Mouse (Mus musculus) liver, adult (tissue): Measurements from ENCODE around the gene Mrpl2.

ENCODE experiments used
- GATA4 ChIP-seq: IDR thresholded peaks from 2 replicates; pipeline ENCODE4 v1.6.1; 2014; ENCODE audit warnings: mild to moderate bottlenecking, low read length; ENCODE audit not compliant: insufficient replicate concordance

The Mrpl2 gene

DNA sequence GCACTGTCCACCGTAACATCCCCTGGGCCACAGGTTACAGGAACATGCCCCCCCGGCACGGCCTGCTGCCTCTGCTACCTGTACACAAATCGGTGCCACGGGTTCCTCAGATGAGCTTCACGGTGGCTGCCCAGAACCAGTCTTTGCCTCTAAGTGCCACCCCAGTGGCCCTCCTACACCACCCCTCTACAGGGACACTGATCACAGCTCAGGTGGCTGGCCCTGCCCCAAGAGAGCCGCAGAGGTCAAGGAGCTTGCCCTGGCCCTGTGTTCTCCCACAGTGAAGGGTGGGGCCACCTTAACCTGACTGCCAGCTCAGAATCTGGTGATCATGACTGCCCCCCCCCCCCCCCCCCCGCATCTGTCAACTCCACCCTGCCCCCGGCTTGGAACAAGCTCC, 32.4 kb downstream of the Mrpl2 start, which contains the start of gene Mea1:
Gene Mea1, plus strand, starts transcription at position 378 of the 400 bp plus-strand sequence.
- no peak for TF ChIP-seq GATA4

DNA sequence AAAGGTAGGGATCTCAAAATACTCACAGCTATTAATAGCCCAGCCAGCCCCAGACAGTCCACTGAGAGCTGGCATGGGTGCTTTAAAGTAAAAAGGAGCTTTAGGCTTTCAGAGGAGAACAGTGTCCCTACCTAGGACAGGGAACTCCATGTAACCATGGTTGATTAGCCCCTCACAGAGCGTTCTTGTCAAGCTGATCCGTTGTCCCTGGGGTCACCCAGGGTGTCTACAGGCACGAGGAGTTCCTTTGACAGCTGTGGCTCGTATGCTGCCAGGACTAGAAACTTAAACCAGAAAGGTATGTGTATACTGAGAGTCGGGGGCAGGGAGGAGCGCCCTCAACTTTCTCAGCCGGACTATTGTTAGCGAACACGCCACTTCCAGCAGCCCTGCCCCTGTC, 32.9 kb downstream of the Mrpl2 start:
- TF ChIP-seq GATA4, result no peak

DNA sequence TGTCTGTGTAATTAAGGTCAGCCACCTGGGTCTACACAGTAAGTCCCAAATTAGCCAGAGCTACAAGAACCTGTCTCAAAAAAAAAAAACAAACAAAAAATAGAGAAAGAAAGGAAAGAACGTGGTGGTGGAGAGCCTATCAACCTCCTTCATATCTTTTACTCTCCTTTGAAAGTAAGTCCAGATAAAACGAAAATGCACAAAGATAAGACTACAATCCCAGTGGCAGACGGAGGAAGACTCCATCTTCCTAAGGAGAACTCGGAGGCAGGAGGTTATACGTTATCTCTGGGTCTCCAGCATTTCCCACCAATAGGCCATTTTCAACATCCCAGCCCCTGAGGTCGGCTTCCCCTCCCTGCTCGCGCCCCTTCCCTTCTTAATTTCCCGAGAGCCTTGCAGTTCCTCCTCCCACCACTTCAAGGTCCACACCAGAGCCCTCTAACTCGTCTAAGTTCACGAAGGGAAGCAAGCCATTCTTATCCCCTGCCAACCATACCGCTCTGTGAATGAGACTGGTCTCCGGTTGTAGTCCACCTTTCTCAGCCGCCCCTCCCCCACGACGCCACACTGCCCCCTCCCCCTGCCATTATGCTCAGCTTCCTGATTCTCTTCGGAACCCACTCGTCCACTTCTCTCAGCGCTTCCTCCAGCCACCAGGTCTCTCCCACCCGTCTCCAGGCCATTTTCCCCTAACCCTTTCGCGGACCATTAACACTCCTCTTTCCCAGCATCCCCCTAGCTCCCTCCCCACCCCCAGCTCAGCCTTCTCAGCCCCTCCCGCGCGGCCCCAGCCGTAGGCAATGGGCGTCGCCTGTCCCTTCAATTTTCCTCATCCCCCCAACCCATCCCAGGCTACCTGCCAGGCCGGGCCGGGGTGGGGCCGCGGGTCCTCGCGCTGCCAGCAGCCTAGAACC, 34.1 kb downstream of the Mrpl2 start:
- TF ChIP-seq GATA4, result no peak

DNA sequence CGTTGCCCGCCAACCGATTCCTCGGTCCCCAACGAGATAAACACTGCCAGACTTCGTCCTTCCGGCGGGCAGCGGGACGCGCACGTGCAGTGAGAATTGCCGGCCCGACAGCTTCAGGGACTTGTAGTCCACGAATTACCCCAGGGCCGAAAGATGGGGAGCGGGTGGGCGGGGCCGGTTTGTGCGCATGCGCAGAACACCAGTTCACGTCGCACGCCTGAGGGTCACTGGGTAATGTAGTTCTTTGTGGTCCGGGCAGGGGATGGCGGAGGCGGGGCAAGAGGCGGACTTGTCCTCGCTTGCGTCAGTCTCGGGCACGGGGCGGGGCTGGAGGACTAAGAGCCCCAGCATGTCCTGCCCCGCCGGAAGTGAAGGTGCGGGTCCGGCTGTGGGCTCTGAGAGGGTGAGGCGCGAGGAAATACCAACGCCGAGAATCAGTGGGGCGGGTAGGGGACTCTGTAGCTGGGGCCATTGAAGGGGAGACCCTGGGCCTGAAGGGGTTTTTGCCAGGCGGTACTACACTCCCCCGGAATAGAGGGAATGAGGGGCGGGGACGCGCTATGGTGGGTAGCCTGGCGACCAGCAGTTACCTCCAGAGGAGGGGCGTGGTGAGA, 34.8 kb downstream of the Mrpl2 start, which contains the start of gene Klhdc3:
Gene Klhdc3, minus strand, starts transcription at position 155 of the 614 bp plus-strand sequence.
- TF ChIP-seq GATA4, result peak; percentile 35; the same call in 1 of the 2 replicates

DNA sequence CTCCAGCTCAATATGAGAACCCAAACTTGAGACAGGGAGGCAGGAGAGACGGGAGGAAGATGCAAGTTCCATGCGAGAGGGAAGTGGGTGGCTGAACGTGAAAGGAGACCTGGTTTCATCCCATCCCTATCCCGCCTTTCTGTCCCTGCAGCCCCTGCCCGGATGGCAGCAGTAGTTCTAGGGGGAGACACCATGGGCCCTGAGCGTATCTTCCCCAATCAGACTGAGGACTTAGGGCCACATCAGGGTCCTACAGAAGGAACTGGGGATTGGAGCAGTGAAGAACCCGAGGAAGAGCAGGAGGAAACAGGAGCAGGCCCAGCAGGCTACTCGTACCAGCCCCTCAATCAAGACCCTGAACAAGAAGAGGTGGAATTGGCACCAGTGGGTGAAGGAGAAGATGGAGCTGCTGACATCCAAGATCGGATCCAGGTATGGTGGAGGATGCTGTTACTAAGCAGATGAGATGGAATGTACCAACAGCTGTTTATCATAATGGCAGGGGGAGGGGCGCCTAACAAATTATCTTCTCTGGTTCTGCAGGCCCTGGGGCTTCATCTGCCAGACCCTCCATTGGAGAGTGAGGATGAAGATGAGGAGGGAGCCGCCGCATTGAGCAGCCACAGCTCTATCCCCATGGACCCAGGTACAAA, 35.6 kb downstream of the Mrpl2 start:
- TF ChIP-seq GATA4, result no peak

DNA sequence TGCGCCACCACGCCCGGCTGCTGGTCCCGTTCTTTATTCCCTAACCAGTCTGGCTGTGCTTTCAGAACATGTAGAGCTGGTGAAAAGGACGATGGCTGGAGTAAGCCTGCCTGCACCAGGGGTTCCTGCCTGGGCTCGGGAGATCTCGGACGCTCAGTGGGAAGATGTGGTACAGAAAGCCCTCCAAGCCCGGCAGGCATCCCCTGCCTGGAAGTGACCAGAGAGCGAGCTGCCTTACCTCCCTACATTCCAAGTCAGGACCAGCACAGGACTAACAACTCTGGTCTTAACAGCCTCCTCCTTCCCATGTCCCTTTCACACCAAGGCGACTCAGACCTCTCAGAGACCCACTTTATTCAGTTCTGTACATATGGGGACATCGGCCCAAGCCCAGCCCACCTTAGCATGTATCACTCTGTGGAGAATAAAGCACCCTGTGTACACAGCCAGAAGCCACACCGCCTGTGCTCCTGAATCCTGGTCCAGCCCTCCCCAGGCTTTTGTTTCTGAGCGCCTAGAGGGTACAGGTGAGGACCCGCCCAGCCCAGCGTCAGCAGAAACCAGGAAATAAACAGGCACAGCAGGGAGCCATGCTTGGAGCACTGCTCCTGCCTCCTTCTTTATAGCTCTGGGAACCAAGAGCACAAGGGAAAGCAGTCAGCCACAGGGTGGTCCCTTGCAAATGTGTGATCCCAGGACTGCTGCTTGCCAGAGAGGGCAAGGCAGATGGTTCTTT, 36.8 kb downstream of the Mrpl2 start:
- no peak for TF ChIP-seq GATA4

DNA sequence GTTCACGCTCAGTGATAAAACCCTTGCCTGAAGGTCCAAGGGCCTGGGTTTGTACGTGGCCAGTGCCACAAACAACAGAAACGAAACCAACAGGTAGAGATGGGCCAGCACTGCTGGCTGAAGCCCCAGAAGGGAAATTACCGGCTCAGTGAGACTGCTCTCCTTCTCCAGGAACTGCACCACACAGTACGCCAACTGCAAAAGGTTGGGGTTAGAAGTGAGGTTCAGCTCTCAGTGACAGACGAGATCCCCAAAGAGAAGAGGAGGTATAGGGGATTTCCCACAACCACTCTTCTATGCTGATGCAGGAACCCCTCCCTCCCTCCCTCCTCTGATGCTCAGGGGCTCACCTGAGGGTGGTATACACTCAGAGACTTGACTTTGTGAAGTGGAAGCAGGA, 39.9 kb downstream of the Mrpl2 start:
- TF ChIP-seq GATA4, result no peak

DNA sequence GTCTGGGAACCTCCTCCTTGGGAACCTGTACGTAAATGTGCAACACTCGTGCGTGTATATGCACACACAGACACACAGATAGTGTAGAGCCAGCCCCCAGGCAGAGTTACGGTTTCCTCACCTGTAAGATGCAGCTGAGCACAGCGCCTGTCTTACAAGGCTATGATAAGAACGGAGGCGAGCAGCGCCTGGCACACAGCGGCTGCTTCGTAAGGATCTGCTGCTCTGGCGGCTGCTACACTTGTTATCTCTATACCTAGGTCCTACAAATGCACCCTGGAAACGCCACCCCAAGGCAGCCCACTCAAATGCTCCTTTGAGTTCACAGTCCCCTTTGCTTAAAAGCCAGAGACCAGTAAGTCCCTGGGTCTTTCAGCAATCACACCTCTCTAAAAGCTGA, 44.6 kb downstream of the Mrpl2 start:
- no peak for TF ChIP-seq GATA4

DNA sequence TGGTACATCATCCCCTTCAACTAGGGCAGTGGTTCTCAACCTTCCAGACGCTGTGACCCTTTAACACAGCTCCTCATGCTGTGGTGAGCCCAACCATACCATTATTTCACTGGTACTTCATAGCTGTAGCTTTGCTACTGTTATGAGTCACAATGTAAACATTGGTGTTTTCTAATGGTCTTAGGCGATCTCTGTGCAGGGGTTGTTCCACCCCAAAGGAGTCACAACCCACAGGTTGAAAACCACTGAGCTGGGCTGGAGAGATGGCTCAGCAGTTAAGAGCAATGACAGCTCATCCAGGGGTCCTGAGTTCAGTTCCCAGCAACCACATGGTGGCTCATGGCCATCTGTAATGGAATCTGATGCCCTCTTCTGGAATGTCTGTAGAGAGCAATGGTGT, 45.4 kb downstream of the Mrpl2 start:
- TF ChIP-seq GATA4, result no peak

DNA sequence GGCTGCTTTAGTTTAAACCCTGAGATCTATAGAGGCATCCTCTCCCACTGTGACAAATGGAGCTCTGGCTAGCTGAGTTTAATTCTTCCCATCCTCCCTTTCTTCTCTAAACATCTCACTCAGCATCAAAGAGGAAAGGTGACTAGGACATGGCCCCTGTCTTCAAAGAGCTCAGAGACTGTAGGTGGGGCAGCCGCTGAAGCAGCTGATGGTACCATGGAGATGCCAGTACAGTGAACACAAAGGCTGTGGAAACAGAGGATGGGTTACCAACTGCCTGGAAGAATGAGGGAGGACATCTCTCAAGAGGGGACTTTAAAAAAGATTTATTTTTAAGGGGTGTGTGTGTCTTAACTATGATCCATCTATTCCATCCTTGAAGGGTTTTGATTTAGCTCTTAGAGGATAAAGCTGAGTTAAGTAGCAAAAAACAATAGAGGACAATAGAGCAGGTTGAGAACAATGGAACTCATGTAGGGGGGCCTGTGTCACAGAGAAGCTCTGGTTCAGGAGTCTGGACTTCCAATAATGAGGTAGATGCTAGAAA, 48.6 kb downstream of the Mrpl2 start:
- TF ChIP-seq GATA4, result no peak

DNA sequence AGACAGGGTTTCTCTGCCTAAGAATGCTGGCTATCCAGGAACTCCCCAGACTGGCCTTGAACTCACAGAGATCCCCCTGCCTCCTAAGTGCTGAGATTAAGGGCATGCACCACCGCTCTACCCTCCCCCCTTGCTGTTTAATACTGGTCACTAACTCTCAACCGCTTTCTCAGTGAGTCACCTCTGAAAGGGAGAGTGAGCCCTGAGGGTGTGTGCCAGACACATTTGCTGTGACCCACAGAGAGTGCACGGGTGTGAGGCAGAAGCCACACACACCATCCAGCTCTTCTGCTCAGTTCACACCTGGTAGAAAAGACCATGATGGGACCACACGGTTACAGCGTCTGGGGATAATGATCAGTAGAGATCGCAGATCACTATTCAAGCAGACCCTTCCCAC, 52.5 kb downstream of the Mrpl2 start:
- TF ChIP-seq GATA4, result no peak

DNA sequence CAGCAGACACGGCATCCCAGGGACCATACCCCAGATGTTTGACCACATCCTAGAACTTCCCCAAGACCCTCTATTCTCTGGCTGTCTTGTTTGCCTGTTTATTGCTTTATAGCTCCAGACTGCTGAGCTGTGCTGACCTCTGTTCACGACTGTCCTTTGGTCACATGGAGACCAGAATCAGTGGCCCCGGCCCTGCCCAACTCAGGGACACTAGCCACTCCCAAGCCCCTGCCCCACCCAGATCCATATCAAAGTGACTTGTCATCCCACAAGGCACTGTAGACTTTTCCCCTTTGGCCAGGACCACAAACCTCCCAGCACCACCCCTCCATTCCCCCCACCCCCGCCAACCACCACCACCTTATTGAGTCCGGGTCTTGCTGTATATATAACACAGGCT, 53.2 kb downstream of the Mrpl2 start:
- no peak for TF ChIP-seq GATA4
